Mouse (Mus musculus) thymus, adult 2 months (tissue): Measurements from ENCODE around the gene Boll.

Experiments used
- CTCF ChIP-seq: fragments of 200-500 bp; IDR thresholded peaks from 2 replicates; pipeline ENCODE4 v1.5.1; 2012; ENCODE audit warnings: mild to moderate bottlenecking, control low read depth, low read length, moderate library complexity, borderline replicate concordance; ENCODE audit not compliant: control insufficient read depth, poor library complexity, insufficient read depth; ENCODE audit errors: extremely low read depth
- POLR2A ChIP-seq: fragments of 200-500 bp; IDR thresholded peaks from 2 replicates; pipeline ENCODE4 v1.6.1; 2012; ENCODE audit warnings: mild to moderate bottlenecking, low read length, control low read depth, moderate library complexity; ENCODE audit not compliant: control insufficient read depth, poor library complexity, insufficient read depth; ENCODE audit errors: extremely low read depth

DNA sequence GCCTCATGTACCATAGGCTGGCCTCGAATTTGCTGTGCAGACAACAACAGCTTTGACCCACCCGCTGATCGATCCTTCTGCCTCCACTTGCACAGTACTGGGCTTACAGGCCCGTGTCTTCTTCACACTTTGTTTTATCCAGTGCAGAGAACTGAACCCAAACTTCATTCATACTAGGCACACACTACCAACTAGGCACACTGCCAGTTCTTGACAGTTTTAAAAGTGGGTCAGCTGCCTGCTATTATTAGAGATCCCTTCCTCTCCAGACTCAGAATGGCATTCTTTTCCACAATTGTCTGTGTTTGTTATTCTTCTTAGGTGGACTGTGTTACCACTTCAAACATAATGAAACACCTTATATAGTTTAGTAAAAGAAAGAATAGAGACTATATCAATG, 141.9 kb downstream of the Boll start:
- TF ChIP-seq POLR2A (no peak), CTCF (no peak)
